Mouse (Mus musculus) embryonic fibroblast, embryonic 13.5 days (primary cell): ENCODE data around the gene Ssh1.

Experiments used
- CTCF ChIP-seq: IDR thresholded peaks from 2 replicates; pipeline ENCODE4 v1.5.1; 2011; ENCODE audit warnings: mild to moderate bottlenecking, control low read depth, low read length, moderate library complexity, borderline replicate concordance; ENCODE audit not compliant: insufficient read depth
- POLR2A ChIP-seq: IDR thresholded peaks from 2 replicates; pipeline ENCODE4 v1.6.1; 2011; ENCODE audit warnings: low read depth, mild to moderate bottlenecking, control low read depth, low read length, moderate library complexity

- no peak for TF ChIP-seq CTCF
- no peak for TF ChIP-seq POLR2A
Observed at GRCm38 (mm10) chr5:113892005-113892404, 101.7 kb downstream of the Ssh1 start.
